Mouse (Mus musculus) heart, adult 11 months (tissue): ENCODE results near the gene Pramel4.
"Not testable (repeated sequence)": the region's sequence is repeated elsewhere in the genome, so short reads cannot be mapped to it uniquely, and the experiment has no call there.

ENCODE experiments used
- DNase-seq: peaks from one replicate; pipeline ENCODE4 v3.0.0; 2022

Gene Pramel4

DNA sequence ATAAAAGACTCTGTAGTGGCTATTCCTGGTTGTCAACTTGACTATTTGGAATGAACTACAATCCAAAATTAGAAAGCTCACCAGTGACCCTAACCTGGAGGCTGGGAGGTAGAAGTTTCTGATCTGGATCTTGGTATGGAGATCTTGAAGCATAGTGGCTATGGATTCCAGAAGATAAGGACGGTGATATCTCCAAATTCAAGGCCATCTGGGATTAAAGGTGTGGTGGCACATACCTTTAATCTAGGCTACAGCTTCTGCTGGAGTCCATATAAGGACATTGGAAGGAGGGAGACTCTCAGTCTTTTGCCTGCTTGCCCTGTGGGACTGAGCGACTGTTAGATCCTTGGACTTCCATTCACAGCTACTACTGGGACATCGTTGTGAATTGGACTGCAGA, at the start of gene Pramel4:
Gene Pramel4 (plus strand): TSS at position 301 of the 400 bp plus-strand sequence.
- DNase-seq, result not testable (repeated sequence)

GRCm38 (mm10) chr4:144106174-144106573, 47.2 kb downstream of the Pramel4 start, which contains the start of gene Gm13102:
TSS of gene Gm13102 (plus strand) at chr4:144106474.
- DNase-seq, result not testable (repeated sequence)
